Mouse (Mus musculus): Measurements from ENCODE around the gene Phldb3. TPM values are rescaled to one million over a fixed set of nuclear protein-coding genes. Genes with fewer than 3 reads are reported as not detected.

The Phldb3 gene
- polyA plus RNA-seq, 1 experiment from 2014 or later: 0.12 TPM

DNA sequence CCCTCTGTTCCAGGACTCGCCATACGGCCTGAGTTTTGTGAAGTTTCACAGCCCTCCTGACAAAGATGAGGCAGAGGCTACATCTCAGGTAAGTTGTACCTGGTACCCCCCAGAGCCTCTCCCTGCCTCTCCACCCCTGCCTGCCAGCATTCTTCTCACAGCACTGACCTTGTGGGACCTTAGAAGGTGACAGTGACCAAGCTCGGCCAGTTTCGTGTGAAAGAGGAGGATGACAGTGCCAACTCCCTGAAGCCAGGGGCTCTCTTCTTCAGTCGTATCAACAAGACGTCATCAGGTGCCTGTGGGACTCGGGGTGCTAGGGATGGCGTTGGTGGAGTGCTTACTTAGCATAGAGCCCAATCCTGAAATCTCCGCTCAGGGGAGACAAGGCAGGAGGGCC is 44.4 kb upstream of the Phldb3 start:
- H3K9ac ChIP-seq (replicated peaks): no peak overlapping the region
- H3K4me1 ChIP-seq (ENCODE audit: insufficient read depth): no peaks in the 10 kb centered on the region
- DNase-seq (no peak), ATAC-seq (no peak)
- H3K27ac ChIP-seq (ENCODE audit: low read depth): no peak overlapping the region
- no peak for TF ChIP-seq EP300 (IDR thresholded peaks at IDR 0.05; ENCODE audit: low read depth)
- TF ChIP-seq CTCF (IDR thresholded peaks at IDR 0.05; ENCODE audit: low read depth): no peak
- H3K36me3 ChIP-seq (replicated peaks; ENCODE audit: insufficient read depth, low read length): peaks cover 33% of the 10 kb centered on the region
- no peak overlapping the region for H3K4me3 ChIP-seq (ENCODE audit: low read depth, low read length)
- WGBS (ENCODE audit: insufficient replicate concordance): 90% methylated on average over 9 of the region's 9 CpGs
- no peak overlapping the region for H3K4me2 ChIP-seq (ENCODE audit: low read depth, low read length)
- no peaks in the 10 kb centered on the region for H3K9me3 ChIP-seq (ENCODE audit: low read length)
- no peaks in the 10 kb centered on the region for H3K27me3 ChIP-seq (ENCODE audit: insufficient read depth, low read length)

DNA sequence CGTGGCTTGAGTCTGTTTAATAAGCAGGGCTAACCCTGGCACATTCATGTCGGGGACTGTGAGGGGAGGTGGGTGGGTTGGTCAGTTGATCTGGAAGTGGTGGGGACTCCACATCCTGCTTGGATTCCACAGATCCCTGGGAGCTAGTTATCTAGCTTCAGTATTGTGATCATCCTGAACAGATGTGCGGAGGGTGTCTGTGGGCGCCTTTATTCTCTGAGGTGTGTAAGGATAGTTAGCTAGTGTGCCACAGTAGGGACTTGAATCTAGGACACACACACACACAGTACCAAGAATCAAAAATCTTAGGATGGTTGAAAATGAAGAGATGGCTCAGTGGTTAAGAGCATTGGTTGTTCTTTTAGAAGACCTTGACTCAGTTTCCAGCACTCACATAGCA is 42.1 kb upstream of the Phldb3 start:
- H3K4me2 ChIP-seq (ENCODE audit: low read depth, low read length): no peak overlapping the region
- H3K4me3 ChIP-seq (ENCODE audit: low read depth, low read length): no peak overlapping the region
- DNase-seq (no peak), ATAC-seq (no peak)
- no peak overlapping the region for H3K9ac ChIP-seq (replicated peaks)
- H3K27me3 ChIP-seq (ENCODE audit: insufficient read depth, low read length): no peaks in the 10 kb centered on the region
- H3K4me1 ChIP-seq (ENCODE audit: insufficient read depth): peaks cover 1% of the 10 kb centered on the region; the same call in 1 of the 2 replicates
- 83% methylated on average over 4 of the region's 4 CpGs for WGBS (ENCODE audit: insufficient replicate concordance)
- no peaks in the 10 kb centered on the region for H3K9me3 ChIP-seq (ENCODE audit: low read length)
- TF ChIP-seq CTCF (IDR thresholded peaks at IDR 0.05; ENCODE audit: low read depth) (no peak), EP300 (IDR thresholded peaks at IDR 0.05; ENCODE audit: low read depth) (no peak)
- H3K27ac ChIP-seq (ENCODE audit: low read depth): no peak overlapping the region
- H3K36me3 ChIP-seq (replicated peaks; ENCODE audit: insufficient read depth, low read length): peaks cover 29% of the 10 kb centered on the region

- ATAC-seq (no peak), DNase-seq (no peak)
- no peak for TF ChIP-seq CTCF (IDR thresholded peaks at IDR 0.05; ENCODE audit: low read depth)
- TF ChIP-seq EP300 (IDR thresholded peaks at IDR 0.05; ENCODE audit: low read depth): no peak
- peaks cover 24% of the 10 kb centered on the region for H3K36me3 ChIP-seq (replicated peaks; ENCODE audit: insufficient read depth, low read length)
- H3K4me1 ChIP-seq (ENCODE audit: insufficient read depth): peaks cover 6% of the 10 kb centered on the region; the same call in 1 of the 2 replicates
- H3K9me3 ChIP-seq (ENCODE audit: low read length): no peaks in the 10 kb centered on the region
- H3K9ac ChIP-seq (replicated peaks): no peak overlapping the region
- no peak overlapping the region for H3K4me2 ChIP-seq (ENCODE audit: low read depth, low read length)
- no peaks in the 10 kb centered on the region for H3K27me3 ChIP-seq (ENCODE audit: insufficient read depth, low read length)
- no peak overlapping the region for H3K4me3 ChIP-seq (ENCODE audit: low read depth, low read length)
- no peak overlapping the region for H3K27ac ChIP-seq (ENCODE audit: low read depth)
- WGBS (ENCODE audit: insufficient replicate concordance): 73% methylated on average over 4 of the region's 4 CpGs
Measured at GRCm38 (mm10) chr7:24571071-24571470, 39.5 kb upstream of the Phldb3 start.

GRCm38 (mm10) chr7:24572455-24572854 is 38.1 kb upstream of the Phldb3 start:
- no peak for TF ChIP-seq EP300 (IDR thresholded peaks at IDR 0.05; ENCODE audit: low read depth)
- TF ChIP-seq CTCF (IDR thresholded peaks at IDR 0.05; ENCODE audit: low read depth): peak; percentile 66
- no peaks in the 10 kb centered on the region for H3K27me3 ChIP-seq (ENCODE audit: insufficient read depth, low read length)
- DNase-seq: no peak
- no peaks in the 10 kb centered on the region for H3K9me3 ChIP-seq (ENCODE audit: low read length)
- WGBS (ENCODE audit: insufficient replicate concordance): 58% methylated on average over 5 of the region's 5 CpGs
- no peak overlapping the region for H3K4me3 ChIP-seq (ENCODE audit: low read depth, low read length)
- no peak overlapping the region for H3K27ac ChIP-seq (ENCODE audit: low read depth)
- ATAC-seq: no peak
- H3K9ac ChIP-seq (replicated peaks): no peak overlapping the region
- no peak overlapping the region for H3K4me2 ChIP-seq (ENCODE audit: low read depth, low read length)
- peaks cover 12% of the 10 kb centered on the region for H3K36me3 ChIP-seq (replicated peaks; ENCODE audit: insufficient read depth, low read length)
- peaks cover 6% of the 10 kb centered on the region; the same call in 1 of the 2 replicates for H3K4me1 ChIP-seq (ENCODE audit: insufficient read depth)

DNA sequence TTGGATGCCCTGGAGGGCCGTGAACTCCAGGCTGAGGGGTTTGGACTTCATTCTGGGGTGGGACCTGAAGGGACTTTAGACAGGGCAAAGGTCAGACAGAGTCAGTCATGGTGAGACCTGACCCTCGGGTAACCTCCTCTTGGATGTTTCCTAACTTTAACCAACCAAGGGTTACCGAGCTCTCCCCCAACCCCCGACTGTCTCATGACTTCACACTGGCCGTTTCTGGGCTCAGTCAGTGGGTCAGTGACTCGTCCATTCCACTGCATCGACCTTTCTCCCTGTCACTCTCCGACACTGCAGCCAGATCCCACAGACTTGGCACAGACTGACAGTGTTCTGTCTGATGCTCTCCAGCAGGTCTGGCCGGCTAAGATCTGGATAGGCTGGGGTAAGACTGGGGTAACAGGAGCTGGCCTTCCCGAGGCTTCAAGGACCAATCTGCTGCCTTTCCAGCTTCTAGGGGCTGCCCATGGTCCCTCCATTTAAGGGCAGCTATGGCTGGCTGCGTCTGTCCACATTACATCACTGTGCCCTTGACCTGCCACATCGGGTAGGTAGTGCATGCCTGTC is 36.3 kb upstream of the Phldb3 start:
- H3K27ac ChIP-seq (ENCODE audit: low read depth): peak overlapping the region; percentile 82

DNA sequence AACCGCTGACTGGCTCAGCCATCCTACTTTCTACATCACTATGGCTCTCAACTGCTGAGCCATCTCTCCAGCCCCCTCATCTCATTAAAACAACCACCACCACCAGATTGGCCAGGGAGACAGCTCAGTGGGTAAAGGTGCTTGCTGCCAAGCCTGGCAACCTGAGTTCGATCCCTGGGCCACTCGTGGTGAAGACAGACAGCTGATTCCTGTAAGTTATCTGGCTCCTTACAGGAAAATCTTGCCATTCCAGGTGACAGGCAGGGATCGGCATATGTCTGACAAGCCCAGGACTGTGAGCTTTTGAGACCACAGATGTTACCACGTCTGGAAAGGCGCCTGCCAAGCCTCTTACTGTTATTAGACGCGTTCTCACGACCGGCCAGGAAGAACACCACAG is 32.8 kb upstream of the Phldb3 start:
- 84% methylated on average over 10 of the region's 10 CpGs for WGBS (ENCODE audit: insufficient replicate concordance)
- ATAC-seq: no peak
- no peak for TF ChIP-seq EP300 (IDR thresholded peaks at IDR 0.05; ENCODE audit: low read depth)
- no peak for TF ChIP-seq CTCF (IDR thresholded peaks at IDR 0.05; ENCODE audit: low read depth)

More for the DNA sequence above, 36.3 kb upstream of the Phldb3 start:
- Histone ChIP-seq H3K9me3 (ENCODE audit: low read length) (no peaks in the 10 kb centered on the region), H3K9ac (replicated peaks) (no peak overlapping the region), H3K27me3 (ENCODE audit: insufficient read depth, low read length) (no peaks in the 10 kb centered on the region), H3K4me3 (ENCODE audit: low read depth, low read length) (no peak overlapping the region), H3K36me3 (replicated peaks; ENCODE audit: insufficient read depth, low read length) (no peaks in the 10 kb centered on the region), H3K4me1 (ENCODE audit: insufficient read depth) (peaks cover 6% of the 10 kb centered on the region; the same call in 1 of the 2 replicates), H3K4me2 (ENCODE audit: low read depth, low read length) (no peak overlapping the region)
- DNase-seq (peak; percentile 57), ATAC-seq (peak; percentile 96)
- 54% methylated on average over 12 of the region's 12 CpGs for WGBS (ENCODE audit: insufficient replicate concordance)
- TF ChIP-seq CTCF (IDR thresholded peaks at IDR 0.05; ENCODE audit: low read depth) (no peak), EP300 (IDR thresholded peaks at IDR 0.05; ENCODE audit: low read depth) (peak; percentile 80)

More for the DNA sequence above, 32.8 kb upstream of the Phldb3 start:
- Histone ChIP-seq H3K4me2 (ENCODE audit: low read depth, low read length) (no peak overlapping the region), H3K36me3 (replicated peaks; ENCODE audit: insufficient read depth, low read length) (no peaks in the 10 kb centered on the region), H3K4me3 (ENCODE audit: low read depth, low read length) (no peak overlapping the region), H3K27ac (ENCODE audit: low read depth) (no peak overlapping the region), H3K4me1 (ENCODE audit: insufficient read depth) (peaks cover 6% of the 10 kb centered on the region; the same call in 1 of the 2 replicates), H3K9ac (replicated peaks) (no peak overlapping the region), H3K27me3 (ENCODE audit: insufficient read depth, low read length) (no peaks in the 10 kb centered on the region), H3K9me3 (ENCODE audit: low read length) (no peaks in the 10 kb centered on the region)
- DNase-seq: no peak
